Mouse (Mus musculus) CD4-positive helper T cell, adult 2 months (primary cell): ENCODE measurements around the gene Clmn.
A peak's percentile ranks its signal among the peaks of the same experiment; 100 is the strongest.
"Not testable (repeated sequence)": the region's sequence is repeated elsewhere in the genome, so short reads cannot be mapped to it uniquely, and the experiment has no call there.

Experiments
- DNase-seq: peaks from one replicate; pipeline ENCODE4 v3.0.0-alpha.2; 2012; ENCODE audit warnings: low read depth, missing footprints, low spot score

Gene Clmn

GRCm38 (mm10) chr12:104753686-104754085 is 111.2 kb downstream of the Clmn start:
- no peak for DNase-seq

- DNase-seq = peak; percentile 96
These were observed 112.8 kb downstream of the Clmn start, which contains the start of gene Dicer1 for GRCm38 (mm10) chr12:104751814-104752765. Gene Dicer1 (minus strand): TSS chr12:104751952.

- no peak for DNase-seq
These were observed 113.5 kb downstream of the Clmn start for GRCm38 (mm10) chr12:104751331-104751813.

GRCm38 (mm10) chr12:104748946-104749345 is 115.9 kb downstream of the Clmn start:
- no peak for DNase-seq

- no peak for DNase-seq
These were observed 117.6 kb downstream of the Clmn start for GRCm38 (mm10) chr12:104747252-104747651.

- DNase-seq = no peak
These were observed 118.3 kb downstream of the Clmn start for GRCm38 (mm10) chr12:104746601-104747000.

GRCm38 (mm10) chr12:104743687-104744086 is 121.2 kb downstream of the Clmn start:
- DNase-seq = no peak

- DNase-seq = no peak
These were observed 122.6 kb downstream of the Clmn start for GRCm38 (mm10) chr12:104742247-104742646.

- no peak for DNase-seq
These were observed 123.8 kb downstream of the Clmn start for GRCm38 (mm10) chr12:104740841-104741787.

GRCm38 (mm10) chr12:104738931-104739330 is 125.9 kb downstream of the Clmn start:
- no peak for DNase-seq

GRCm38 (mm10) chr12:104738446-104738845 is 126.4 kb downstream of the Clmn start:
- DNase-seq = no peak

GRCm38 (mm10) chr12:104737666-104738065 is 127.2 kb downstream of the Clmn start:
- no peak for DNase-seq

GRCm38 (mm10) chr12:104735993-104736395 is 128.9 kb downstream of the Clmn start:
- DNase-seq = no peak

GRCm38 (mm10) chr12:104733165-104733564 is 131.7 kb downstream of the Clmn start:
- DNase-seq = no peak

- DNase-seq = no peak
These were observed 133.1 kb downstream of the Clmn start for GRCm38 (mm10) chr12:104731782-104732181.

- not testable (repeated sequence) for DNase-seq
These were observed 138.4 kb downstream of the Clmn start for GRCm38 (mm10) chr12:104726436-104726835.

GRCm38 (mm10) chr12:104722056-104722455 is 142.8 kb downstream of the Clmn start:
- no peak for DNase-seq

- DNase-seq = no peak
These were observed 143.9 kb downstream of the Clmn start for GRCm38 (mm10) chr12:104721011-104721410.

- no peak for DNase-seq
These were observed 145.9 kb downstream of the Clmn start for GRCm38 (mm10) chr12:104718956-104719355.

GRCm38 (mm10) chr12:104716409-104716808 is 148.5 kb downstream of the Clmn start:
- no peak for DNase-seq

GRCm38 (mm10) chr12:104715453-104715852 is 149.4 kb downstream of the Clmn start:
- no peak for DNase-seq
